Comparison of ENCODE assay signal across 30 mouse cellular contexts in genomic region chr11:35342486-35342885, GRCm38 (mm10).
DNase-seq lines count a peak whose midpoint lies in the region; ATAC-seq lines count a peak whose summit lies in the region.
"Had no signal": no experiment of that assay in that cellular context is flagged by ENCODE, and none has a peak within 500 bp of the region (broad histone marks: within the 10 kb centered on the region; RNA-seq: fewer than 3 reads in every experiment).

No protein-coding gene starts in this region.

- no peaks in the 10 kb centered on the region for H3K36me3 ChIP-seq in limb, embryonic 13.5 days
- 0 out of 2 replicates have a peak, but pooled peaks cover 7% of the 10 kb centered on the region for H3K36me3 ChIP-seq in limb, embryonic 10.5 days
- H3K36me3 ChIP-seq: G1E; heart, embryonic 13.5 days; midbrain, embryonic 13.5 days; neural tube, embryonic 13.5 days; stomach, embryonic 15.5 days had no signal

- H3K4me3 ChIP-seq in limb, embryonic 13.5 days, result no peak overlapping the region
- H3K4me3 ChIP-seq in limb, embryonic 10.5 days, result no peak overlapping the region
- H3K4me3 ChIP-seq: forebrain, embryonic 13.5 days; gastrocnemius, adult 2 months; heart, embryonic 13.5 days; midbrain, embryonic 13.5 days; neural tube, embryonic 13.5 days; stomach, embryonic 15.5 days had no signal

- H3K4me1 ChIP-seq in limb, embryonic 13.5 days, result peaks cover 51% of the 10 kb centered on the region
- H3K4me1 ChIP-seq in limb, embryonic 10.5 days, result peaks cover 50% of the 10 kb centered on the region
- H3K4me1 ChIP-seq: midbrain, embryonic 13.5 days; stomach, embryonic 15.5 days had no signal

- no peak overlapping the region for H3K4me2 ChIP-seq in limb, embryonic 13.5 days (replicated peaks)
- H3K4me2 ChIP-seq: forebrain, embryonic 13.5 days; heart, embryonic 13.5 days; hindbrain, embryonic 14.5 days; midbrain, embryonic 13.5 days; neural tube, embryonic 13.5 days; stomach, embryonic 15.5 days had no signal

- H3K9ac ChIP-seq in limb, embryonic 13.5 days, result no peak overlapping the region
- H3K9ac ChIP-seq: forebrain, embryonic 13.5 days; heart, embryonic 13.5 days; hindbrain, embryonic 14.5 days; liver, embryonic 14.5 days; midbrain, embryonic 13.5 days; neural tube, embryonic 13.5 days; stomach, embryonic 15.5 days had no signal

- no peaks in the 10 kb centered on the region for H3K9me3 ChIP-seq in limb, embryonic 13.5 days
- no peaks in the 10 kb centered on the region for H3K9me3 ChIP-seq in limb, embryonic 10.5 days (replicated peaks)
- H3K9me3 ChIP-seq: forebrain, embryonic 13.5 days; heart, embryonic 13.5 days; midbrain, embryonic 13.5 days; neural tube, embryonic 13.5 days; stomach, embryonic 15.5 days had no signal

- peak; percentile 49; the same call in 1 of the 2 replicates for ATAC-seq in limb, embryonic 13.5 days (ENCODE audit: low FRiP score, low read depth)
- ATAC-seq: forebrain, embryonic 13.5 days; intestine, postnatal 0 days; midbrain, embryonic 13.5 days had no signal

- DNase-seq in frontal cortex, adult 2 months (ENCODE audit: extremely low spot score in 1 of 2, low spot score in 1 of 2), result peak; percentile 38 to 49
- no peak for DNase-seq in frontal cortex, postnatal 10 days (ENCODE audit: low spot score in 2 of 2)
- no peak for DNase-seq in limb, embryonic 10.5 days (ENCODE audit: low spot score)
- DNase-seq in left cerebral cortex, postnatal 14 days (ENCODE audit: low spot score in 2 of 2), result peak; percentile 37 to 59
- DNase-seq in telencephalon, adult 2 months (ENCODE audit: low read depth, low spot score), result peak; percentile 35
- no peak for DNase-seq in spleen, postnatal 36 days (ENCODE audit: low spot score in 2 of 2)
- DNase-seq: adrenal gland, adult 8-10 months; cerebellum, adult 8-10 months; cerebellum, postnatal 36 days; gastrocnemius, adult 2 months; gastrocnemius, postnatal 36 days; heart, adult 18-20 months; heart, postnatal 10 days; kidney, adult 9 months; kidney, postnatal 14 days; liver; lung, adult 2 months; lung, postnatal 10 days; thymus, postnatal 14 days had no signal

- intact Hi-C loops in left cerebral cortex, postnatal 14 days (cut with DNase I), result no loop called here

- 12% methylated on average over 5 of the region's 5 CpGs for WGBS in limb, embryonic 13.5 days
- WGBS in limb, embryonic 10.5 days, result 63% methylated on average over 5 of the region's 5 CpGs

- no peak overlapping the region for H3K27ac ChIP-seq in limb, embryonic 13.5 days
- no peak overlapping the region for H3K27ac ChIP-seq in limb, embryonic 10.5 days
- H3K27ac ChIP-seq: forebrain, embryonic 13.5 days; gastrocnemius, adult 2 months; heart, embryonic 13.5 days; hindbrain, embryonic 14.5 days; liver, embryonic 14.5 days; macrophage; midbrain, embryonic 13.5 days; neural tube, embryonic 13.5 days; stomach, embryonic 15.5 days had no signal

- H3K27me3 ChIP-seq in limb, embryonic 13.5 days, result peaks cover 31% of the 10 kb centered on the region; the same call in 1 of the 2 replicates
- peaks cover 10% of the 10 kb centered on the region; the same call in 1 of the 2 replicates for H3K27me3 ChIP-seq in limb, embryonic 10.5 days (ENCODE audit: low read depth, poor library complexity, severe bottlenecking)
- H3K27me3 ChIP-seq: heart, embryonic 13.5 days; stomach, embryonic 15.5 days had no signal

Comparison
In these comparisons a context has a peak if more than half of its experiments do, and no peak if none do; other contexts are left out.
1. DNase-seq: peak in frontal cortex, adult 2 months (2 of 2), left cerebral cortex, postnatal 14 days (2 of 2) and telencephalon, adult 2 months (single experiment); none in frontal cortex, postnatal 10 days (0 of 2), limb, embryonic 10.5 days (single experiment) and spleen, postnatal 36 days (0 of 2).